Mouse (Mus musculus) frontal cortex, adult (tissue): ENCODE measurements around the gene Pdxp.

Experiments used
- ATAC-seq: cut with Nextera tagmentation; 2 replicates; pipeline ENCODE4 v1.9.2; 2017; ENCODE audit warnings: mild to moderate bottlenecking, moderate library complexity, mixed read lengths; ENCODE audit not compliant: low TSS enrichment

Pdxp gene

DNA sequence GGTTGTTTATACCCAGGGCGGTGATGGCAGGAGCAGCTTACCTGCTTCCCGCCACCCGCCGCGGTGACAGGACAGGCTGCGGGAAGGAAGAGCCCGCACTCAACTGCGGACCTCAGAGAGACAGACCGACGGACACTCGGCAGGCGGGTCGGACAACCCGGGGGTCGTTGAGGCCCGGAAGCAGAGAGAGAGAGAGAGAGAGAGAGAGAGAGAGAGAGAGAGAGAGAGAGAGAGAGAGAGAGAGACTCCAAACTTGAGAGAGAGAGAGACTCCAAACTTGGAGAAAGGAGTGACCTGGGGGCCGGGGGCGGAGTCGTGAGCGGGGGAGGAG lies 14.3 kb upstream of the Pdxp start, which contains the start of gene Gm49510:
Gene Gm49510 (plus strand): TSS at position 259 of the 331 bp plus-strand sequence.
- ATAC-seq = no peak

- peak; percentile 38; the same call in 1 of the 2 replicates for ATAC-seq
These were observed 13.8 kb upstream of the Pdxp start, which contains the start of gene Sh3bp1 for GRCm38 (mm10) chr15:78899740-78900584. TSS of gene Sh3bp1 (plus strand) at chr15:78899768.

DNA sequence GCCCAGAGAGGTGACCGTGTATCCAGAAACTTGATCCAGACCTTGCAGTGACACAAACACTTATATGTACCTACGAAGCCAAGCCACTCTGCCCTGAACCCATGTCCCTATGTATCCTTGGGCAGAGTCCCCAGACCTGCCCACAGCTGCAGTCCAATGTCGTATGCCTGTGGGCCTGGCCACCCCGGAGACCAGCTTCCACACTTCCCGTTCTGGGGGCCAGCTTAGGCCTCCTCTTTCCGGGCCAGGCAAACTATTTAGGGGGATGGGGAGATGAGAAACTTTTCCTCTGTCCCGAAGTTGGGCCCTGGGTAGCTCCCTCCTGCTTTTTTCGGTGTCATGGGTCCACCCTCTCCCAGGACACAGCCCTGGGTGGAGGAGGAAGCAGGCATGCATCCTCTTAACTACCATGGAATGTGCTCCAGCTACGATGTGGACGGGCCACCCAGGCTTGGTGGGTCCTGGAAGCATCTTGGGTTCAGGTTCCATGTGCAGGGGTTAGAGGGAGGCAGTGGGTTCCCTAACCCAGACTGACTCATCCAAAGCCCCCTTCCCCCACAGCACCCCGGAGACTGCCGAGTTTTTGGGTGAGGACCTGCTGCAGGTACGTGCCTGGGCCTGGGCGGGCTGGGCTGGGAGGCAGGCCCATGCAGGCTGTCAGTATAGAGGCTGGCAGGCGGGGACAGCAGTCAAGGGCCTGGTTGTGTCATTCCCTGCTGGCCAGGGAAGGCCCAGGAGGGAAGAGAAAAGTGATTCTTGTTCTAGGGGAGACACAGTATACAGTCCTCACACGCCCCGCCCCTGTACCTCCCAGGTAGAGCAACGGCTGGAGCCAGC lies 12.9 kb upstream of the Pdxp start:
- ATAC-seq = no peak

GRCm38 (mm10) chr15:78901422-78901789 lies 12.3 kb upstream of the Pdxp start:
- no peak for ATAC-seq

DNA sequence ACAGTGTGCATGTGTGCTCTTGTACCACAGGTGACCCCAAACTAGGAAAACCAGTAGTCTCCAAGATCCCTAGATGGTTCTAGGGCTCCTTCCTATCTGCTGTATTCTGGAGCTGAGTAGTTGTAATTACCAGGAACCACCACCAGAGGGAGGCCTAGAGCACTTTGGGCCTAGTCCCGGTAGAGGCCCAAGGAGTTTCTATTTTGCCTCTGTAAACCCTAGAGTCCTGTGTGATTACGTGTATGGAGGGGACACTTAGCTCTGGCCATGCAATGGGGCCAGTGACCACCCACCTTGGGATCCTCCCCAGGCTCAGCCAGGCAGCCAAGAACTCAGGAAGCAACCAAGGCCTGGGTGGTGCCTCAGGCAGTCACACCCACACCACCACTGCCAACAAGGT lies 10.5 kb upstream of the Pdxp start:
- peak; percentile 36; the same call in 1 of the 2 replicates for ATAC-seq

DNA sequence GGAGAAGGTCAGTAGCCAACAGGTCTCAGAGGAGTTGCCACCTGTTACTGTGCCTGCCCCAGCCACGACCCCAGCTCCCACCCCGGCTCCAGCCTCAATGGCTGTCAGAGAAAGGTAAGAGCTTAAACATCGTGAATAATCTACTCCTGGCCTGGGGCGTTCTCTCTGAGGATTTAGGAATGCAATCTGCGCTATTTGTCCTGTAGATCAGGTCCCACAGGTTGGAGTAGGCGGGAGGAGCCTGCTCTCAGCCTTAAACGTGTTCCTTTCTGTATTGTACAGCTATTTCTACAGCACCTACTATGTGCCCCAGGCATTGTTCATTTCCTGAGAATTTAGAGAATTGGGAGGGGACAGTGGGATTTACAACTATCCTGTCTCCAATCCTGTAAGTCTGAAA lies 5.3 kb upstream of the Pdxp start:
- no peak for ATAC-seq

DNA sequence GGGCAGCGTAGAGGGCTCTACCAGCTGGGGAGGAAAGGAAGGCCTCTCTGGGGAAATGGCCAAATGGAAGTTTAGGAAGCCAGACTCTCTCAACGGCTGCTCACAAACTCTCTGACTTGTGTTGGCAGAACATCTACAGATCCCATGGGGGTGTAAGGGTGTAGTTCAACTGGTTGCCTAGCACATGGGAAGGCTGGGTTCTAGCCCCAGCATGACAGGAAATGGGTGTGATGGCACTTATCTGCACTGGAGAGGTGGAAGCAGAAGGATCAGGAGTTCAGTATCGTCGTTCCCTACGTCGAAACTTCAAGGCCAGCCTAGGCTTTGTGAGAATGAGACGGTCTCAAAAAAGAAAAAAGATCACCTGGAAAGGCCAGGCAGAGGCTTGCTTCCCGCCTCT lies 4.7 kb upstream of the Pdxp start:
- no peak for ATAC-seq

DNA sequence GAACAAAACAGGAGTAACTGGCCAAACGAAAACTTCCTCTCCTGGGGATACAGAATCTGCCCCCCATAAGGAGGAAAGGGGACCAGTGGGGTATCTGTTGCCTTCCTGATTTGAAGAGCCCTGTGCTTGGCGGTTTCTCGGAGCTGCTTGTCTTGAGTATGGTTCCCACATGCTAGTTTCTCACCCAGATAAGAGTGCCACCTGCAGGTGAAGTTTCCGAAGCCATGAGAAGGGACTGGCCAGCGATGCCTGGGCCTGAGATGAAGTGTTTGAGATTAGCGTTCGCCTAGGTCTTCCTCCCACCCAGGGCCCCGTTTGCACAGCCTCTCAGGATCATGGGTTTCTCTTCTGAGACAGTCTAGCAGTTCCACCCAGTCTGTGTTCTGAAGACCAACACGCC lies 1.7 kb upstream of the Pdxp start:
- ATAC-seq = no peak

DNA sequence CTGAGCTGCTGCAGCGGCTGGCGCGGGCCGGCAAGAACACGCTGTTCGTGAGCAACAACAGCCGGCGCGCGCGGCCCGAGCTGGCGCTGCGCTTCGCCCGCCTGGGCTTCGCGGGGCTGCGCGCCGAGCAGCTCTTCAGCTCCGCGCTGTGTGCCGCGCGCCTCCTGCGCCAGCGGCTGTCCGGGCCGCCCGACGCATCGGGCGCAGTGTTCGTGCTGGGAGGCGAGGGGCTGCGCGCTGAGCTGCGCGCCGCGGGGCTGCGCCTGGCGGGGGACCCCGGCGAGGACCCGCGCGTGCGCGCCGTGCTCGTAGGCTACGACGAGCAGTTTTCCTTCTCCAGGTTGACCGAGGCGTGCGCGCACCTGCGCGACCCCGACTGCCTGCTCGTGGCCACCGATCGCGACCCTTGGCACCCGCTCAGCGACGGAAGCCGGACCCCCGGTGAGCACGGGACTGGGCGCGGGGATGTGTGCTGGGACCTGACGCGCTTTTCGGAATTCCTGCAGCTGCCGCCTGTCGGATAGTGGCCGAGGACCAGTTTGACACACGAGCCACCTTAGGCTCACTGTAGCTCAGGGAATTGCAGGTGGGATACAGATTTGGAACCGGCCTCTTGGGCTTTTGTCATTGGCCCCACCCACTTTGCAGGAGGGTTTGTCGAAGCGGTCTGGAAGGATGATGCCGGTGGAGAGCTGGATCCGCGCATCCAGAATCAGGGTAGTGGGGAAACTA lies 538 bp downstream of the Pdxp start:
- peak; percentile 30 for ATAC-seq

DNA sequence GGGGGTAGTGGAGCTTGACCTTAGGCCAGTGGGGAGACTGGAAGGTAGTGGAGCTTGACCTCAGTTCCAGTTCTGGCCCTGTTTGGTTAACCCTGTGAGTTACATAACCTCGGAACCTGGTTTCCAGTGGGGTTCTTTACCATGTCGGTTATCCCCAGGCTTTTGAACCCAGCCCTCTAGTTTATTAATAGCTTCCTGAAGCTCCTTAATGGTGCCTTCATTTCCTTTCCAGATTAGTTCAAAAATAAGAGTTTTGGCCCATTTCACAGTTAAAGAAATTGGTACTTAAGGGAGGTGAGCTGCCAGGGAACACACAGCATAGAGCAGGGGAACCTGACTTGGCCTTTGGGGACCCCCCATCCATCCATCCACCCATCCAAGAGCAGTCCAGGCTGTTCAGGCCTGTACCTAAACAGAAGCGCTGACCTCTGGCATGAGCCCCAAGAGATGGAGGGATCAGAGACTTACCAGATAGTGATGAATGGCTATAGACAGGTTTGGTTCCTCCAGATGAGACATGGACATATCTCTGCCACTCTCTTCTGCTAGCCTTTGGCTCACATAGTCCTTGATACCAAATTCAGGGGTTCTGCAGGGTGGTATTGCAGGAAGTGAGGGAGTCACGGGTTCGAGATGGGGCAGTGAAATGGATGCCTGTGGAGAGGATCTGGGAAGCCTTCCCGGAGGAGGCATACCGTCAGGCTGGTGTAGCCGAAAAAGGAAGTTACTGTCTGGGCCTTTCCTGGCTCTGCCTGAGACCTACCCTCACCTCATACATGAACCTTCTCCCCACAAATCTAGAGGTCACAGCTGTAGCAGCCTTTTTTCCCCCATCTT lies 1.3 kb downstream of the Pdxp start:
- ATAC-seq = no peak

- peak; percentile 42; the same call in 1 of the 2 replicates for ATAC-seq
These were observed 1.9 kb downstream of the Pdxp start for GRCm38 (mm10) chr15:78915660-78916017.

DNA sequence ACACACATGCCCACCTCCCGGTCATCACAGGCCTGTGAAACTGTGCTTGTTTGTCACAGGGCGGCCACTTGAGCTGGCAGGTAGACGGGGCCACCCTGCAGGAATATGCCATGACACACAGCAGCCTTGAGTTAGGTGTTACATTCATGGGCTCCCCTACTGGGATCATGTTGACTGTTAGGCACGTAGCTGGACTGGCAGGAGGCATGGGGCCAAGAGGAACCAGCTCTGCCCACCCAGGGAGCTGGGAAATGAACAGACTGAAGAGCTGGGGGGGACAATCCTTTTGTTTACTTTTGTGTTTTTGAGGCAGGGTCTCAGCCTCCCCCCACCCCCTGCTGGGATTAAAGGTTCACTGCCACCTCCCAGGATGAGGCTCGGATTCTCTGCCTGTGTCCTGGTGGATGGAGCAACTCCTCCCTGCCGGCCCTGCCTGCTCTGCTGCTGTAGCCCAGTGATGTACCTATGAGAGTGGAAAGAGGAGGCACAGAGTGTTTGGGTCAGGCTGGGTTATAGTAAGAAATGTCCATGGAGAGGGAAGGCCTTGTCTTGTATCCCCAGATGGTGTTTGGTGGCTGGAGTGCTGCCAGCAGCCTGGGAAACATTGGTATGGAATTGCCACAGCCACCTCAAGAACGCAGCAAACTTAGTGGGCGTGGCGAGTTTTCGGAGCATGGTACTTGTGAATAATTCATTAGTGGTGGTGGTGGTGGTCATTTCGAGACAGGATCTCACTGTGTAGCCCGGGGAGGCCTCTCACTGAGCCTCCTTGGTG lies 2.5 kb downstream of the Pdxp start:
- ATAC-seq = no peak

DNA sequence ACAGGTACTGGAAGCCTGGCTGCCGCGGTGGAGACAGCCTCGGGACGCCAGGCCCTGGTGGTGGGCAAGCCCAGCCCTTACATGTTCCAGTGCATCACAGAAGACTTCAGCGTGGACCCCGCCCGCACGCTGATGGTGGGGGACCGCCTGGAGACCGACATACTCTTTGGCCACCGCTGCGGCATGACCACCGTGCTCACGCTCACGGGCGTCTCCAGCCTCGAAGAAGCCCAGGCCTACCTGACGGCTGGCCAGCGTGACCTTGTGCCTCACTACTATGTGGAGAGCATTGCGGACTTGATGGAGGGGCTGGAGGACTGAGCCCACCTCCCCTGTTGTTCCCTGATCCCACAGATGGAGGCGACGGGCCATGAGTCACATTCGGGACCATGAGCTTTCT lies 4.4 kb downstream of the Pdxp start:
- no peak for ATAC-seq

GRCm38 (mm10) chr15:78919914-78920313 lies 6.2 kb downstream of the Pdxp start:
- ATAC-seq = no peak

DNA sequence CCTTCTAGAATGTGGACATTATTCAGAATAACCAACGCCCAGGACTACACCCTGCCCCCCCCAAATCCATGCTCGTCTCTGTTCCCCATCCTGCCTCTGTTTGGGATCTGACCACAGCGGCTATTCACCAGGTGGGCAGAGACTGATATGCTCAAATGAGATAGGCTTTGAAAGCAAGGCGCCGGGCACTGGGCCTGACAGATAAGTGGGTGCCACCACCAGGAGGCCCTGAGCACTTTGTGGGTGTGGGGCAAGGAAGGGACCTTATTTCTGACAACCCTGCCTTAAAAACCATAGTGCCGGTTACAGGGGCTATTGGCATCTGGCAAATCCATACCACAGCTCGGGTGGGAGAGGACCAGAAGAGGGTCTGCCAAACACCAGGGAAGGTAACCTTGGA lies 9.0 kb downstream of the Pdxp start:
- no peak for ATAC-seq

GRCm38 (mm10) chr15:78923585-78923984 lies 9.9 kb downstream of the Pdxp start:
- ATAC-seq = no peak

GRCm38 (mm10) chr15:78925129-78925528 lies 11.4 kb downstream of the Pdxp start:
- ATAC-seq = no peak

- 0 out of 2 replicates have a peak, but pooled peaks have one; percentile 17 for ATAC-seq
These were observed 12.6 kb downstream of the Pdxp start, which contains the start of gene Lgals1 for GRCm38 (mm10) chr15:78926021-78926919. TSS of gene Lgals1 (plus strand) at chr15:78926725.

DNA sequence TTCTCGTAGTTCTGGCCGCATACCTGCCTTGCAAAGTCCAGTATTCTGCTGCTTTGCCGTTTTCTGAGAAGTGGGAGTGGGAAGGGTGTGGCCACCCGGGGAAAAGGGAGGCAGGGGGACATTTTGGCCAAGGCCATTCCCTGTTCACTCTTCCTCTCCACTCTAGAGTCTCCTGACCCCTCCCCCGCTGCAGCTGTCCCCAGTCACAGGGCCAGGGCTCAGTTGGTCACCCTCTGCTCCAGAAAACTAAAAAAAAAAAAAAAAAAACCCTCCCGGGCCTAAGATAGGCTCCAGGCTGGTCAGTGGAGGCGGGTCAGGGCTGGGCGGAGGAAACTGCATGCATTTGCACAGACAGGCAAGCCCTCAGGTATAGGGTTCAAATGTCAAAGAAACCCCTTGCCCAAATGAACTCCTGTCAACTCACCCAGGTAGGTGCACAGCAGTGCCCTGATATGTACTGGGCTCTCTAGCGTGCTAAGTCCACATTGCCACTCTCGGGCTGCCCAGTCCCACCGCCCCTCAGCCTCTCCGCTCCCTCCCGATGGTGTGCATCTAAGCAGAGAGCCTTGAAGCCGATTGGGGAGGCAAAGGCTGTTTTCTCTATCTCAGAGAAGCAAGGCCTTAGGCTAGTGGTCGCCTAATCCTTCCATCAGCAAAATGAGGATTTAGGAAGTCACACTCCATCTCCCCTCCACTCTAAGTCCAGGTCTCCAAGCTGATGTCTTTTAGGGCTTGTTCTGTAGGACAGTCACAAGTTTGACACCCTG lies 13.5 kb downstream of the Pdxp start:
- no peak for ATAC-seq
